Mouse (Mus musculus) left cerebral cortex, adult 18-20 months (tissue): Measurements from ENCODE around the gene Pitpnm1. TPM values are rescaled to one million over a fixed set of nuclear protein-coding genes. Genes with fewer than 3 reads are reported as not detected.
A peak's percentile ranks its signal among the peaks of the same experiment; 100 is the strongest.
"Not testable (repeated sequence)": the region's sequence is repeated elsewhere in the genome, so short reads cannot be mapped to it uniquely, and the experiment has no call there.

ENCODE experiments used
- DNase-seq, 2 experiments: peaks; one replicate each; pipeline ENCODE4 v3.0.0; 2021 to 2022; ENCODE audit warnings: low spot score in 2 of 2, mixed read lengths in 1 of 2
- long read RNA-seq, 2 experiments: library from polyadenylated mRNA; stranded (forward); transcript quantifications; one replicate each; pipeline ENCODE4 v2.0.0; 2021
- total RNA-seq, 2 experiments: library from RNA; stranded (reverse); gene quantifications; 2 replicates each; pipeline ENCODE4 v1.2.3; 2021

Gene Pitpnm1
- 100 to 1,000 TPM; 210 to 214 TPM for total RNA-seq
- long read RNA-seq, experiment 1, full-length matches to known transcripts = 151 of 285 reads
- long read RNA-seq, experiment 1, partial matches to known transcripts = 89 of 285 reads
- long read RNA-seq, experiment 1, other reads (novel, unspliced or antisense) = 45 of 285 reads
- long read RNA-seq, experiment 2, full-length matches to known transcripts = 78 of 163 reads
- long read RNA-seq, experiment 2, partial matches to known transcripts = 60 of 163 reads
- long read RNA-seq, experiment 2, other reads (novel, unspliced or antisense) = 25 of 163 reads

GRCm38 (mm10) chr19:4099837-4100717 lies at the start of gene Pitpnm1:
TSS of gene Pitpnm1 (plus strand) at chr19:4099998.
- DNase-seq = peak; percentile 35 to 72

- DNase-seq = no peak
These were observed 48.8 kb upstream of the Pitpnm1 start for GRCm38 (mm10) chr19:4051016-4051415.

- DNase-seq = peak; percentile 32 to 60
These were observed 47.9 kb upstream of the Pitpnm1 start for GRCm38 (mm10) chr19:4051741-4052515.

- no peak for DNase-seq
These were observed 47.2 kb upstream of the Pitpnm1 start for GRCm38 (mm10) chr19:4052516-4053030.

GRCm38 (mm10) chr19:4054613-4055012 lies 45.2 kb upstream of the Pitpnm1 start:
- DNase-seq = no peak

- no peak for DNase-seq
These were observed 44.4 kb upstream of the Pitpnm1 start for GRCm38 (mm10) chr19:4055216-4055946.

GRCm38 (mm10) chr19:4055947-4056693 lies 43.7 kb upstream of the Pitpnm1 start:
- DNase-seq = no peak

GRCm38 (mm10) chr19:4056727-4057126 lies 43.1 kb upstream of the Pitpnm1 start:
- no peak for DNase-seq

- no peak for DNase-seq
These were observed 42.4 kb upstream of the Pitpnm1 start for GRCm38 (mm10) chr19:4057389-4057788.

- DNase-seq = no peak
These were observed 41.8 kb upstream of the Pitpnm1 start for GRCm38 (mm10) chr19:4057962-4058361.

GRCm38 (mm10) chr19:4058581-4058980 lies 41.2 kb upstream of the Pitpnm1 start:
- DNase-seq = no peak

- no peak for DNase-seq
These were observed 40.6 kb upstream of the Pitpnm1 start, which contains the start of gene Gstp3 for GRCm38 (mm10) chr19:4059069-4059740. TSS of gene Gstp3 (minus strand) at chr19:4059569.

GRCm38 (mm10) chr19:4060044-4060898 lies 39.5 kb upstream of the Pitpnm1 start:
- DNase-seq = not testable (repeated sequence)

- no peak for DNase-seq
These were observed 38.8 kb upstream of the Pitpnm1 start for GRCm38 (mm10) chr19:4060899-4061465.

- DNase-seq = not testable (repeated sequence)
These were observed 36.4 kb upstream of the Pitpnm1 start for GRCm38 (mm10) chr19:4063357-4063756.

- not testable (repeated sequence) for DNase-seq
These were observed 35.3 kb upstream of the Pitpnm1 start for GRCm38 (mm10) chr19:4064501-4064900.

- DNase-seq = no peak
These were observed 33.5 kb upstream of the Pitpnm1 start for GRCm38 (mm10) chr19:4066280-4066679.

GRCm38 (mm10) chr19:4066877-4067276 lies 32.9 kb upstream of the Pitpnm1 start:
- no peak for DNase-seq
